Mouse (Mus musculus) limb, embryonic 11.5 days (tissue): ENCODE measurements around the gene Mien1. TPM values are rescaled to one million over a fixed set of nuclear protein-coding genes. Genes with fewer than 3 reads are reported as not detected.

Experiments
- ATAC-seq: fragments of 200-750 bp; cut with Nextera tagmentation; 2 replicates; pipeline ENCODE4 v1.8.0; 2017; ENCODE audit warnings: low read depth; ENCODE audit not compliant: insufficient number of reproducible peaks, low FRiP score, low TSS enrichment
- DNase-seq: peaks from one replicate; pipeline ENCODE4 v3.0.0-alpha.2; 2015; ENCODE audit warnings: low spot score
- H3K27ac ChIP-seq: fragments of 300-500 bp; sonication (generic); replicated peaks from 2 replicates; pipeline ENCODE4 v1.5.1; 2014; ENCODE audit warnings: low read depth, mild to moderate bottlenecking, low read length
- H3K27me3 ChIP-seq: fragments of 300-500 bp; sonication (generic); 2 replicates; pipeline ENCODE4 v1.6.1; 2014; ENCODE audit warnings: mild to moderate bottlenecking, low read length, mixed read lengths; ENCODE audit not compliant: control insufficient read depth, insufficient read depth
- H3K36me3 ChIP-seq: fragments of 300-500 bp; sonication (generic); 2 replicates; pipeline ENCODE4 v1.6.1; 2014; ENCODE audit warnings: mild to moderate bottlenecking, low read length, moderate library complexity, mixed read lengths; ENCODE audit not compliant: control insufficient read depth, insufficient read depth
- H3K4me1 ChIP-seq: fragments of 300-500 bp; sonication (generic); 2 replicates; pipeline ENCODE4 v1.6.1; 2014; ENCODE audit warnings: low read length, mixed read lengths; ENCODE audit not compliant: control insufficient read depth, insufficient read depth
- H3K4me2 ChIP-seq: fragments of 300-500 bp; sonication (generic); 2 replicates; pipeline ENCODE4 v1.6.1; 2014; ENCODE audit warnings: low read depth, mild to moderate bottlenecking, moderate library complexity; ENCODE audit not compliant: severe bottlenecking
- H3K4me3 ChIP-seq: fragments of 300-500 bp; sonication (generic); 2 replicates; pipeline ENCODE4 v1.5.1; 2014; ENCODE audit warnings: low read depth, low read length
- H3K9ac ChIP-seq: fragments of 300-500 bp; sonication (generic); 2 replicates; pipeline ENCODE4 v1.6.1; 2014; ENCODE audit warnings: mild to moderate bottlenecking, low read length
- H3K9me3 ChIP-seq: fragments of 300-500 bp; sonication (generic); 2 replicates; pipeline ENCODE4 v1.6.1; 2016; ENCODE audit warnings: low read length; ENCODE audit not compliant: control insufficient read depth
- WGBS: fragments of 180-500 bp; shearing (Covaris S2); extraction: QIAGEN DNeasy Blood & Tissue Kit; methylation state at CpG from one replicate; pipeline ENCODE4 v1.1.7; 2014; 5-methylcytosine and 5-hydroxymethylcytosine counted together
- polyA plus RNA-seq: library from polyadenylated mRNA; unstranded; fragments of >200 nt; fragmentation: Nextera tagmentation; extraction: Ambion mirVana; gene quantifications from 2 replicates; pipeline ENCODE4 v1.2.1, GENCODE M21; 2014

Gene Mien1
- polyA plus RNA-seq, 1 experiment from 2014 or later = 75.4 TPM

DNA sequence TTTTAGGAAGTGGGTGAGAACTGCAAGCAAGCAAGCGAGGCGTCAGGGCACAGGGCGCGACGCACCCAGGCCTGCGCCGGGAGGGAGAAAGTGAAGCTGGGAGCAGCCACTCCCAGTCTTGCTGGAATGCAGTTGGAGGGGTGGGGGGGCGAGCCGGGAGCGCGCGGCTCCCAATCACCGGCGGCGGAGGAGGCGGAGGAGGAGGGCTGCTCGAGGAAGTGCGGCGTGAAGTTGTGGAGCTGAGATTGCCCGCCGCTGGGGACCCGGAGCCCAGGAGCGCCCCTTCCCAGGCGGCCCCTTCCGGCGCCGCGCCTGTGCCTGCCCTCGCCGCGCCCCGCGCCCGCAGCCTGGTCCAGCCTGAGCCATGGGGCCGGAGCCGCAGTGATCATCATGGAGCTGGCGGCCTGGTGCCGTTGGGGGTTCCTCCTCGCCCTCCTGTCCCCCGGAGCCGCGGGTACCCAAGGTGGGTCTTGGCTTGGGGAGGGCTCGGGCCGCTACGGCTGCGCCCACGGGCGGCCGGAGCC is 26.5 kb downstream of the Mien1 start, which contains the start of gene Erbb2:
TSS of gene Erbb2 (plus strand) at position 198 of the 524 bp plus-strand sequence.
- peak within 1 kb of the TSS; percentile 57 for H3K4me2 ChIP-seq
- peaks cover 4% of the 10 kb centered on the region; the same call in 1 of the 2 replicates for H3K27me3 ChIP-seq
- H3K9me3 ChIP-seq = no peaks in the 10 kb centered on the region
- H3K9ac ChIP-seq = peak within 1 kb of the TSS; percentile 72
- under 1% methylated on average over 35 of the region's 49 CpGs for WGBS
- DNase-seq (peak; percentile 86), ATAC-seq (peak; percentile 75; the same call in 1 of the 2 replicates)
- H3K27ac ChIP-seq = peak within 1 kb of the TSS; percentile 76
- peak within 1 kb of the TSS; percentile 72 for H3K4me3 ChIP-seq
- peaks cover 16% of the 10 kb centered on the region for H3K4me1 ChIP-seq
- no peaks in the 10 kb centered on the region for H3K36me3 ChIP-seq

GRCm38 (mm10) chr11:98409341-98409822 is 29.4 kb downstream of the Mien1 start:
- H3K27ac ChIP-seq = no peak overlapping the region
- no peaks in the 10 kb centered on the region for H3K9me3 ChIP-seq
- 5% methylated on average over 10 of the region's 10 CpGs for WGBS
- H3K36me3 ChIP-seq = no peaks in the 10 kb centered on the region
- peak overlapping the region; percentile 27 for H3K4me2 ChIP-seq
- ATAC-seq = no peak
- peak overlapping the region; percentile 30; the same call in 1 of the 2 replicates for H3K9ac ChIP-seq
- H3K4me3 ChIP-seq = no peak overlapping the region
- peaks cover 4% of the 10 kb centered on the region; the same call in 1 of the 2 replicates for H3K27me3 ChIP-seq
- peaks cover 16% of the 10 kb centered on the region for H3K4me1 ChIP-seq
- DNase-seq = peak; percentile 49

- Histone ChIP-seq H3K27ac (no peak overlapping the region), H3K9ac (peak overlapping the region; percentile 30; the same call in 1 of the 2 replicates), H3K27me3 (peaks cover 4% of the 10 kb centered on the region; the same call in 1 of the 2 replicates), H3K4me1 (peaks cover 16% of the 10 kb centered on the region), H3K9me3 (no peaks in the 10 kb centered on the region), H3K4me3 (no peak overlapping the region), H3K4me2 (peak overlapping the region; percentile 27), H3K36me3 (no peaks in the 10 kb centered on the region)
- WGBS = 63% methylated on average over 8 of the region's 8 CpGs
- DNase-seq = no peak
- no peak for ATAC-seq
Measured at GRCm38 (mm10) chr11:98408872-98409271, 29.9 kb downstream of the Mien1 start.

GRCm38 (mm10) chr11:98406621-98407020 is 32.2 kb downstream of the Mien1 start:
- Histone ChIP-seq H3K27me3 (peaks cover 4% of the 10 kb centered on the region; the same call in 1 of the 2 replicates), H3K4me3 (no peak overlapping the region), H3K4me1 (peaks cover 11% of the 10 kb centered on the region), H3K9ac (no peak overlapping the region), H3K9me3 (no peaks in the 10 kb centered on the region), H3K27ac (no peak overlapping the region), H3K4me2 (no peak overlapping the region), H3K36me3 (no peaks in the 10 kb centered on the region)
- WGBS = 72% methylated on average over 6 of the region's 6 CpGs
- ATAC-seq (no peak), DNase-seq (no peak)

DNA sequence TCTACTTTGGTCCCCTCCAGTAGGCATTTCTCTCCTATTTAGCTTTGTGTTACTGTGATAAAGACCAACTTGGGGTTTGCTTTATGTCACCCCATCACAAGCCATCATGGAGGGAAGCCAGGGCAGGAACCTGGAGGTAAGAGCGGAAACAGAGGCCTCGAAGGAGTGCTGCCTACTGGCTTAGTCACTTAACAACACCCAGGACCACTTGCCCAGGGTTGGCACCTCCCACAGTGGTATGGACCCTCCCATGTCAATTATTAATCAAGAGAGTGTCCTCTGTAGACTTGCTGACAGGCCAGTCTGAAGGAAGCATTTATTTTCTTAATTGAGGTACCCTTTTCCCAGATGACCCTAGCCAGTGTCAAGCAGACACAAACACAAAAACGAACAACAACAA is 38.0 kb downstream of the Mien1 start:
- Histone ChIP-seq H3K9me3 (no peaks in the 10 kb centered on the region), H3K4me2 (peak overlapping the region; percentile 68), H3K4me1 (peaks cover 3% of the 10 kb centered on the region; the same call in 1 of the 2 replicates), H3K9ac (peak overlapping the region; percentile 84), H3K27me3 (no peaks in the 10 kb centered on the region), H3K27ac (no peak overlapping the region; the same call in 1 of the 2 replicates), H3K36me3 (no peaks in the 10 kb centered on the region), H3K4me3 (peak overlapping the region; percentile 59)
- WGBS = 55% methylated on average over 3 of the region's 3 CpGs
- ATAC-seq (no peak), DNase-seq (no peak)

DNA sequence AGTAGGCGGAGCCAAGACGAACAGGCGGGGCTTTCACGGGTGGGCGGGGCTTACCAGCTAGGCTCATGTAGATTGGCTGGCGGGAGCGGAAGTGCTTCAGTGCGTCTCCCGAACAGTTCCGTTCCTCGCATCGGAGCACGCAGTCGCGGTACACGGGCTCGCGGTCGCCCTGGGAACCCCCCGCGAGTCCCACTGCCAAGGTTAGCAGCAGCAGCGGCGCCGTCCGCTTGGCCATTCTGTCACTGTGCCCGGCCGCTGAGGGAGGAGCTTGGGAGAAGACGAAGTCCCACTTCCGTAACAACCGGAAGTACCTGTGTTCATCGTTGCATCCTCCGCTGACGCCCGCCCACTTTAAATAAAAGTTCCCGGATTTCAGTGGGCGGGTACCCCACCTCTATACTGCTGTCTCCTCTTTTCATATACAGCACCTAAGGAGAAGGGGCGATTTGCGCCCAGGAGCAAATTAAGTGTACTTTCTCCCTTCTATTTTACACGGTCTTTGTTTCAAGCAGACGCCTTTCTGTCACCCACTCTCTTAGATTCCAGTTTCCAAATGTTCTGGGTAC is 38.5 kb downstream of the Mien1 start, which contains the start of gene Pgap3:
TSS of gene Pgap3 (minus strand) at position 330 of the 566 bp plus-strand sequence.
- Histone ChIP-seq H3K36me3 (no peaks in the 10 kb centered on the region), H3K4me2 (peak within 1 kb of the TSS; percentile 68)

GRCm38 (mm10) chr11:98397946-98398345 is 40.8 kb downstream of the Mien1 start:
- H3K27ac ChIP-seq = no peak overlapping the region
- H3K4me2 ChIP-seq = no peak overlapping the region
- no peak for DNase-seq
- H3K9ac ChIP-seq = no peak overlapping the region
- WGBS = 95% methylated on average over 7 of the region's 7 CpGs
- H3K9me3 ChIP-seq = no peaks in the 10 kb centered on the region
- no peaks in the 10 kb centered on the region for H3K27me3 ChIP-seq
- no peaks in the 10 kb centered on the region for H3K36me3 ChIP-seq
- H3K4me3 ChIP-seq = no peak overlapping the region
- H3K4me1 ChIP-seq = peaks cover 3% of the 10 kb centered on the region; the same call in 1 of the 2 replicates
- ATAC-seq = no peak

More for the DNA sequence above, 38.5 kb downstream of the Mien1 start, which contains the start of gene Pgap3:
- no peaks in the 10 kb centered on the region for H3K9me3 ChIP-seq
- ATAC-seq (peak; percentile 85), DNase-seq (peak; percentile 90)
- H3K4me3 ChIP-seq = peak within 1 kb of the TSS; percentile 59
- no peaks in the 10 kb centered on the region for H3K27me3 ChIP-seq
- H3K9ac ChIP-seq = peak within 1 kb of the TSS; percentile 84
- H3K4me1 ChIP-seq = peaks cover 3% of the 10 kb centered on the region; the same call in 1 of the 2 replicates
- peak within 1 kb of the TSS; percentile 94 for H3K27ac ChIP-seq
- WGBS = under 1% methylated on average over 40 of the region's 40 CpGs

- Histone ChIP-seq H3K4me2 (no peak overlapping the region), H3K36me3 (no peaks in the 10 kb centered on the region), H3K4me1 (no peaks in the 10 kb centered on the region), H3K27me3 (peaks cover 7% of the 10 kb centered on the region), H3K9ac (no peak overlapping the region), H3K27ac (no peak overlapping the region), H3K4me3 (no peak overlapping the region), H3K9me3 (no peaks in the 10 kb centered on the region)
- ATAC-seq (no peak), DNase-seq (no peak)
- WGBS = 64% methylated on average over 4 of the region's 4 CpGs
Measured at GRCm38 (mm10) chr11:98395041-98395440, 43.8 kb downstream of the Mien1 start.
